23 mouse cellular contexts compared by ENCODE assay signal in the genomic region with DNA sequence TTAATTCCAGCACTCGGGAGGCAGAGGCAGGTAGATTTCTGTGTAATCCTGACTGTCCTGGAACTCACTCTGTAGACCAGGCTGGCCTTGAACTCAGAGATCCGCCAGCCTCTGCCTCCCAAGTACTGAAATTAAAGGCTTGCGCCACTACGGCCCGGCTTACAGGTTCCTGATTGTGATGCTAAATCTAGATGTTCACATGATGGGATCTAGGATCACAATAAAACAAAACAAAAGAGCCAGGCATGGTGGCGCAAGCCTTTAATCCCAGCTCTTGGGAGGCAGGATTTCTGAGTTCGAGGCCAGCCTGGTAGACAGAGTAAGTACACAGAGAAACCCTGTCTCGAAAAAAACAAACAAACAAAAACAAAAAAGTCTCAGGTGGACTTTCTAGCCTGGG.
"Had no signal": no experiment of that assay in that cellular context is flagged by ENCODE, and none has a peak within 500 bp of the region (broad histone marks: within the 10 kb centered on the region; RNA-seq: fewer than 3 reads in every experiment).

No protein-coding gene starts in this region.

- H3K4me1 ChIP-seq: hindbrain, embryonic 12.5 days had no signal

- H3K27ac ChIP-seq: gastrocnemius, adult 2 months; heart, embryonic 10.5 days; hindbrain, embryonic 10.5 days; hindbrain, embryonic 12.5 days; hindbrain, embryonic 14.5 days; hindbrain, postnatal 0 days; layer of hippocampus, adult 2 months; left cerebral cortex, adult 2 months; limb, embryonic 10.5 days; limb, embryonic 12.5 days; liver, embryonic 12.5 days had no signal

- ATAC-seq: hindbrain, postnatal 0 days; intestine, embryonic 16.5 days; liver, embryonic 12.5 days had no signal

- H3K27me3 ChIP-seq: heart, embryonic 12.5 days; hindbrain, embryonic 12.5 days; limb, embryonic 12.5 days; liver, embryonic 12.5 days; liver, embryonic 15.5 days had no signal

- H3K9me3 ChIP-seq: heart, embryonic 10.5 days; hindbrain, embryonic 10.5 days; hindbrain, embryonic 12.5 days; limb, embryonic 10.5 days; liver, embryonic 12.5 days; liver, embryonic 15.5 days had no signal

- H3K4me3 ChIP-seq: gastrocnemius, adult 2 months; heart, embryonic 10.5 days; heart, embryonic 12.5 days; hindbrain, embryonic 10.5 days; hindbrain, embryonic 12.5 days; layer of hippocampus, adult 2 months; left cerebral cortex, adult 2 months; limb, embryonic 10.5 days; limb, embryonic 12.5 days; liver, embryonic 12.5 days; liver, embryonic 15.5 days had no signal

- H3K4me2 ChIP-seq: heart, embryonic 12.5 days; hindbrain, embryonic 12.5 days; hindbrain, embryonic 14.5 days; limb, embryonic 12.5 days; liver, embryonic 12.5 days; liver, embryonic 15.5 days had no signal

- DNase-seq: gastrocnemius, adult 2 months; gastrocnemius, postnatal 10 days; gastrocnemius, postnatal 25 days; heart, adult 18-20 months; heart, postnatal 10 days; heart, postnatal 4 days; kidney, adult 18-20 months; kidney, adult 8-10 months; kidney, postnatal 10 days had no signal

- H3K36me3 ChIP-seq: heart, embryonic 10.5 days; heart, embryonic 12.5 days; hindbrain, embryonic 10.5 days; hindbrain, embryonic 12.5 days; limb, embryonic 10.5 days; limb, embryonic 12.5 days; liver, embryonic 12.5 days; liver, embryonic 15.5 days had no signal

- H3K9ac ChIP-seq: heart, embryonic 12.5 days; hindbrain, embryonic 12.5 days; hindbrain, embryonic 14.5 days; limb, embryonic 12.5 days; liver, embryonic 12.5 days; liver, embryonic 15.5 days; liver, postnatal 0 days had no signal
